25 mouse cellular contexts compared by ENCODE assay signal in genomic region chr5:99720554-99720953, GRCm38 (mm10). TPM values are rescaled to one million over a fixed set of nuclear protein-coding genes. Genes with fewer than 3 reads are reported as not detected.
A peak's percentile ranks its signal among the peaks of the same experiment; 100 is the strongest.
DNase-seq lines count a peak whose midpoint lies in the region; ATAC-seq and TF ChIP-seq lines count a peak whose summit lies in the region.
"Had no signal": no experiment of that assay in that cellular context is flagged by ENCODE, and none has a peak within 500 bp of the region (broad histone marks: within the 10 kb centered on the region; RNA-seq: fewer than 3 reads in every experiment).

No protein-coding gene starts in this region.

- H3K9ac ChIP-seq in lung, embryonic 14.5 days, result no peak overlapping the region
- no peak overlapping the region for H3K9ac ChIP-seq in lung, embryonic 16.5 days (ENCODE audit: low read length)
- no peak overlapping the region for H3K9ac ChIP-seq in neural tube, embryonic 13.5 days
- H3K9ac ChIP-seq: embryonic facial prominence, embryonic 12.5 days; forebrain, embryonic 13.5 days had no signal

- 23% methylated on average over 2 of the region's 2 CpGs for WGBS in lung, embryonic 14.5 days
- 36% methylated on average over 2 of the region's 2 CpGs for WGBS in lung, embryonic 16.5 days
- WGBS in lung, adult 2 months, result 47% methylated on average over 2 of the region's 2 CpGs
- 35% methylated on average over 2 of the region's 2 CpGs for WGBS in neural tube, embryonic 13.5 days

- H3K27me3 ChIP-seq in lung, embryonic 14.5 days (ENCODE audit: insufficient read depth, low read length), result no peaks in the 10 kb centered on the region
- no peaks in the 10 kb centered on the region for H3K27me3 ChIP-seq in lung, embryonic 16.5 days (ENCODE audit: control insufficient read depth, insufficient read depth, low read depth, low read length)
- H3K27me3 ChIP-seq in neural tube, embryonic 13.5 days, result no peaks in the 10 kb centered on the region
- H3K27me3 ChIP-seq: CH12.LX; embryonic facial prominence, embryonic 12.5 days had no signal

- no peak overlapping the region for H3K4me3 ChIP-seq in lung, embryonic 14.5 days (ENCODE audit: low read depth, low read length)
- H3K4me3 ChIP-seq in lung, embryonic 16.5 days (ENCODE audit: low read length), result no peak overlapping the region
- H3K4me3 ChIP-seq in lung, adult 2 months (replicated peaks; ENCODE audit: extremely low read depth, low read depth, low read length), result no peak overlapping the region
- H3K4me3 ChIP-seq in neural tube, embryonic 13.5 days, result no peak overlapping the region
- H3K4me3 ChIP-seq: embryonic facial prominence, embryonic 10.5 days; embryonic facial prominence, embryonic 12.5 days; forebrain, embryonic 13.5 days had no signal

- no peak overlapping the region; the same call in 1 of the 2 replicates for H3K27ac ChIP-seq in lung, embryonic 14.5 days (ENCODE audit: low read depth)
- H3K27ac ChIP-seq in lung, embryonic 16.5 days (ENCODE audit: low read length), result no peak overlapping the region
- H3K27ac ChIP-seq in neural tube, embryonic 13.5 days (replicated peaks), result 0 out of 2 replicates have a peak overlapping the region, but pooled peaks have one; percentile 49
- H3K27ac ChIP-seq: embryonic facial prominence, embryonic 10.5 days; embryonic facial prominence, embryonic 12.5 days; forebrain, embryonic 13.5 days had no signal

- ATAC-seq in lung, embryonic 14.5 days (ENCODE audit: insufficient read depth), result no peak
- ATAC-seq in lung, embryonic 16.5 days (ENCODE audit: low read depth), result peak; percentile 60; the same call in 1 of the 2 replicates
- ATAC-seq in neural tube, embryonic 13.5 days (ENCODE audit: low read depth), result no peak
- ATAC-seq: activated CD4-positive, CD25-positive, alpha-beta regulatory T cell, adult 4 months; CD4-positive, CD25-positive, alpha-beta regulatory T cell, adult 4 months; forebrain, embryonic 13.5 days; Patski had no signal

- H3K9me3 ChIP-seq in lung, embryonic 14.5 days (ENCODE audit: low read depth, low read length), result no peaks in the 10 kb centered on the region
- no peaks in the 10 kb centered on the region for H3K9me3 ChIP-seq in lung, embryonic 16.5 days (ENCODE audit: control insufficient read depth, low read length)
- no peaks in the 10 kb centered on the region for H3K9me3 ChIP-seq in neural tube, embryonic 13.5 days
- H3K9me3 ChIP-seq: embryonic facial prominence, embryonic 10.5 days; embryonic facial prominence, embryonic 12.5 days; forebrain, embryonic 13.5 days had no signal

- peak; percentile 25 for DNase-seq in heart, adult 11 months
- no peak for DNase-seq in heart, adult 8-10 months (ENCODE audit: low spot score)
- DNase-seq in lung, embryonic 14.5 days, result peak; percentile 76
- DNase-seq in lung, postnatal 25 days (ENCODE audit: low spot score), result no peak
- no peak for DNase-seq in lung, adult 2 months
- no peak for DNase-seq in neural tube, embryonic 10.5 days (ENCODE audit: extremely low spot score, low spot score)
- DNase-seq: adrenal gland, adult 8-10 months; adrenal gland, postnatal 14 days; adrenal gland, postnatal 36 days; B cell, adult 2 months; cerebellum, adult 11-12 months; cerebellum, adult 2 months; cerebellum, adult 9-10 months; cerebellum, postnatal 10 days; cerebellum, postnatal 25 days had no signal

- H3K4me1 ChIP-seq in lung, embryonic 14.5 days (ENCODE audit: insufficient read depth), result peaks cover 10% of the 10 kb centered on the region; the same call in 1 of the 2 replicates
- peaks cover 2% of the 10 kb centered on the region; the same call in 1 of the 2 replicates for H3K4me1 ChIP-seq in lung, embryonic 16.5 days (replicated peaks; ENCODE audit: control insufficient read depth, insufficient read depth, low read length)
- no peaks in the 10 kb centered on the region for H3K4me1 ChIP-seq in lung, adult 2 months (ENCODE audit: control insufficient read depth, insufficient read depth, low read length)
- peaks cover 48% of the 10 kb centered on the region for H3K4me1 ChIP-seq in neural tube, embryonic 13.5 days (replicated peaks)

- no peak for TF ChIP-seq POLR2A in lung, adult 2 months (IDR thresholded peaks at IDR 0.05; ENCODE audit: borderline replicate concordance, extremely low read depth, low read depth, low read length)

- H3K4me2 ChIP-seq in lung, embryonic 14.5 days, result no peak overlapping the region
- no peak overlapping the region for H3K4me2 ChIP-seq in lung, embryonic 16.5 days (ENCODE audit: low read depth, low read length)
- H3K4me2 ChIP-seq in neural tube, embryonic 13.5 days, result no peak overlapping the region
- H3K4me2 ChIP-seq: embryonic facial prominence, embryonic 12.5 days; forebrain, embryonic 13.5 days had no signal

- H3K36me3 ChIP-seq in lung, embryonic 14.5 days (ENCODE audit: insufficient read depth), result no peaks in the 10 kb centered on the region
- H3K36me3 ChIP-seq in lung, embryonic 16.5 days (ENCODE audit: control insufficient read depth, insufficient read depth, low read length), result no peaks in the 10 kb centered on the region
- H3K36me3 ChIP-seq in neural tube, embryonic 13.5 days, result no peaks in the 10 kb centered on the region
- H3K36me3 ChIP-seq: embryonic facial prominence, embryonic 10.5 days; embryonic facial prominence, embryonic 12.5 days; G1E had no signal

- TF ChIP-seq CTCF in lung, embryonic 14.5 days (IDR thresholded peaks at IDR 0.05; ENCODE audit: low read depth), result no peak
- TF ChIP-seq CTCF in lung, adult 2 months (IDR thresholded peaks at IDR 0.05; ENCODE audit: insufficient read depth, low read length), result no peak

RNA-seq across cellular contexts. Expression of gene Rasgef1b, which starts 8.3 kb away (rescaled TPM):
- total RNA-seq in heart, adult 8-10 months (2022), result 10 to 100 TPM in 1 of 4 experiments, 1 to 10 TPM in 3; 6.4 to 12.0 (median 9.1) TPM
- 15.9 and 17.5 TPM in 2 replicates for polyA plus RNA-seq in lung, embryonic 14.5 days (2014; fragmentation: Nextera tagmentation; extraction: Ambion mirVana)
- 17.3 and 18.1 TPM in 2 replicates for polyA plus RNA-seq in lung, embryonic 16.5 days (2015; fragmentation: Nextera tagmentation; extraction: Ambion mirVana)
- polyA plus RNA-seq in lung, adult 2 months (2012; rRNA removed), result 13.5 and 13.7 TPM in 2 replicates
- 66.1 and 71.5 TPM in 2 replicates for polyA plus RNA-seq in neural tube, embryonic 13.5 days (2015; fragmentation: Nextera tagmentation; extraction: Ambion mirVana)
- polyA plus RNA-seq: G1E had no signal

Comparison
In these comparisons a context has a peak if more than half of its experiments do, and no peak if none do; other contexts are left out.
1. DNase-seq: peak in heart, adult 11 months (single experiment) and lung, embryonic 14.5 days (single experiment); none in heart, adult 8-10 months (single experiment), lung, postnatal 25 days (single experiment), lung, adult 2 months (single experiment) and neural tube, embryonic 10.5 days (single experiment).